Mouse (Mus musculus) frontal cortex, adult 2 months (tissue): ENCODE results near the gene Dhx40. TPM values are rescaled to one million over a fixed set of nuclear protein-coding genes. Genes with fewer than 3 reads are reported as not detected.
"Not testable (repeated sequence)": the region's sequence is repeated elsewhere in the genome, so short reads cannot be mapped to it uniquely, and the experiment has no call there.

ENCODE experiments used
- DNase-seq, 2 experiments: peaks; one replicate each; pipeline ENCODE4 v3.0.0; 2022; ENCODE audit warnings: low spot score in 1 of 2; ENCODE audit errors: extremely low spot score in 1 of 2
- polyA plus RNA-seq: library from polyadenylated mRNA; depleted of rRNA; stranded (reverse); fragments of >200 nt; gene quantifications from 2 replicates; pipeline ENCODE4 v1.2.3, GENCODE M21; 2012

Gene Dhx40
- polyA plus RNA-seq, 1 experiment, result 16.6 TPM

DNA sequence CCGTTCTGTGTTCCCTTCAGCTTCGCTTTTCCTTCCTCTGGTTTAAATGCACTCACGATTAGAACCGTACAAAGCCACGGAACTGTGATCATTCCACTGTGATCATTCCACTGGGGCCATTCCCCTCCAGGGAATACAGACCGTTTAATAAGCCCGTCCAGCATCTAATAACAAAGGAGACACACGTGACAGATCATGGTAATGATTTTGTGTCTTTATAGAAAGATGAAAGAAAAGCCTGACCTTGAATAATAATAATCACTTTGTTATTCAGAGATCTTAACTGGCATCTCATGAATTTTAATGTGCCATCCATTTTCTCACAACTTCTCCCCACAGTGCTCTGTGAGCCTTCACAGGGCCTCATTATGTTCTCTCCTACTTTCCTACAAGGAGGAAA lies 12.0 kb upstream of the Dhx40 start:
- no peak for DNase-seq

DNA sequence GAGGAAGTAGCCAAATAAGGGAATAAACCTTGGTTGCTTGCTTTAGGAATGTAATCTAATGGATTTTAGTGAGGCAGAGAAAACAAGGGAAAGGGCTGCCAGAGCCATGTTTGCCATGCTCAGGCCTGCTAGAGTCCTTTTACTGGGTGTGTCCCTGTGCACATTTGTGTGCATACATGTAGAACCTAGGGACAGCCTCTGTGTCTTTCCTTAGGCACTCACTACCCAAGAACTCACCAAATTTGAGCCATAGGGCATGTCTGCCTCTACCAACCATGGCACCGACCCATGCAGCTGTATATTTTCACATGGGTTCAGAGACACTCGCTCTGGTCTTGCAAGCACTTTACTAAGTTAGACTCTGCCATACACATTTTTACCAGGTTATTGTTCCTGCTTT lies 11.4 kb upstream of the Dhx40 start:
- no peak for DNase-seq

DNA sequence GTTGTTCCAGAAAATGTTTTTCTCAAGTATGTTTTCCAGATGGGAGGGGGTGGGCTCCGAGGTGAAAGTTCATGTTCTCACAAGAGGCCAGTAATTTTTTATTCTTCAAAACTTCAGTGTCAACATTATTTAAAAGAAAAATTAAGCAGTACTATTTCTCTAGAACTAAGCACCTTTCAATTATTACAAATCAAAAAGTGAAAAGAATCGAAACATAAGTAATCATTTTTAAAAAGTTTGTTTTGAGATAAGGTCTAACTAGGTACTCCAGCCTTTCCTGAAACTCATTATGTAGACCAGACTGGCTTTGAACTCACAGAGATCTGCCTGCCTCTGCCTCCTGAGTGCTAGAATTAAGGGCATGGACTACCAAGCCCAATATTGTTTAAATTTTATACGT lies 8.7 kb upstream of the Dhx40 start:
- not testable (repeated sequence) for DNase-seq

DNA sequence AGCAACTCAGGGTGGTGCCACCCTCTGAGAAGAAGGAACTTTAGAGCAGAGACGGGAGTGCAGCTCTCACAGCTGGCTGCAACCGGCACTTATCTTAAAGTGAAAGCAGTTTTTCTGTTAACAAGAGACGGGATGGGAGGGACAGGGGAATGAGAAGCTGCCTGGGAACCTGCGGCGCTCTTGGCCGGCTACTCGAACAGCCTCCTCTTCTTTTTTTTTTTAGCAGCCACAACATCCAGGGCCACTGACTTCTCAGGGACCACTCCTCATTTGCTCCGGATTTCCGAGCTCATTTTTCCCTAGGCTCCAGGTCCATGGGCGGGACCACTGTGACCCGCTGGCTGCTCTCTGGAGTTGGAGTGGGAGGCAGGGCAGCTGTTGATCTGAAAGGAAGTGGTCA lies 6.9 kb upstream of the Dhx40 start:
- not testable (repeated sequence) for DNase-seq

DNA sequence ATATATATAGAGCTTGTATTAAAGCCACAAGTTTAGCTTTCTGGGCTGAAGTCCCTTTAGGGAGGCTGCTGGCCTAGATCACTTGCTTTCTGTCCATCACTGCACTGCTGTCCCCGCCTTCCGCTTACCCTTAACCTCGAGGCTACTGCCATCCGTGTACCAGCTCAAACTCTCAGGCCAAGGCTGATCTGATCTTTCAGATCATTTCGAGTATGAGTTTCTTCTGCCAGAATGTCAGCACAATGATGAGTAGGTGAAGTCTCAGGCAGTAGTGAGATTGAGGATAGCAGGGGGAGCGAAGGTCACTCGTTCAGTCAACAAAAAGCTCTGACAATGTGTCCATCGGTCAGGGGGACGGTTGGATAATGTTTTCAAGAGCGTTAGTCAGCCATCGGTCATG lies 5.7 kb upstream of the Dhx40 start:
- not testable (repeated sequence) for DNase-seq

GRCm38 (mm10) chr11:86811326-86811630 lies 3.7 kb upstream of the Dhx40 start:
- DNase-seq, result no peak

GRCm38 (mm10) chr11:86810572-86811325 lies 3.2 kb upstream of the Dhx40 start:
- DNase-seq, result no peak

DNA sequence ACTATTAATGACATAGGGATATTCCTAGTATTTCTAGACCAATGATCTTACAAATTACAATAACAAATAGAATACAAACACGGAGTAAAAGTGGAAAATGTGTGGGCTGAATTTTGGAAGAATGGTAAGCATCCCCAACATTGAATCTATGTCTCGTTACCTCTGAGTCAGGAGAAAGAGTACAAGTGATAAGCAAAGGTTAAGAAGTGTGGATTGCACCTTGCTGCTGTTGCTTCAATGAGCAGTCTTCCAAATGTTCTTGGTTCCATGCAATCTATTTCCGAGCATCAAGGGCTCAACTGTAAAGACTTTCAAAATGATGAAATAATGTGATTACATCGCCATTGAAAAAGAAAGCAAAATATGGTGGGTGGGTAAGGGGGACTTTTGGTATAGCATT lies 2.3 kb upstream of the Dhx40 start:
- no peak for DNase-seq

DNA sequence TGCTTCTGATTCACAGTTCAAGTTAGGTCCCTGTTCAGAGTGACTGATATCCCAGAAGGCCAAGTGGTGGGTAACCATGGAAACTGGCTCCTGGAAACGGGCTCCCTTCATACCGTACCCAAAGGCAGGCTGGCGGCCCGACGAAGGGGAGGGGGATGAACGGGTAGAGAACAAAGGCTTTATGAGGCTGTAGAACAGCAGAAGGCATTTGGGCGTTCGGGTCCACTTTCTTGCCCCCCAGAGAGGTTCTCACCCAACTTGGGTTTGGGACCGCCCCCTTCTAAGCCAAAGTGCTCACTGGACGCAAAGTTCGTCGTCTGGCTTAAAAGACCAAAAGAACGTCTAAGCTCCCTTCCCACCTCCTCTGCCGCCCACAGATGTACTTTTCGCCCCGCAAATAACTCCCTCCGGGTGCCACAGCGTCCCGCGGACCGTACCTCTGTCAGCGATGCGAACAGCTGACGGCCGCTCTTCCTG lies 507 bp downstream of the Dhx40 start:
- DNase-seq, result peak; percentile 49 to 75

DNA sequence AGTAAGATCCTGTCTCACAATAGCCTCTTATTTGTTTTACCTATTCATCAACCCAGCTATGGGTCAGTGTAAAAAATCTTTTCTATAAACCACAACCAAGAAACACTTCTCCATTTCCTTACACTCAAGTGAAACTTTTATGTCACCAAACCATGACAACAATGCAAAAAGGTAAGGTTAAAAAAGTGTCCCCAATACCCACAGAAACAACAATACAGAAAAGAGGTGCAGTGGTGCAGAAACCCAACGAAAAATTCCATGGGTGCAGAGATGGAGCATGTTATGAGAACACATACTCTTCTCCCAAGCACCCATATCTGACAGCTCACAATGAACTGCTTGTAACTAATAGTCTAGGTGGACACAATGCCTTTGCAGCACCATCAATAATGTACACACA lies 13.4 kb downstream of the Dhx40 start:
- DNase-seq, result no peak

DNA sequence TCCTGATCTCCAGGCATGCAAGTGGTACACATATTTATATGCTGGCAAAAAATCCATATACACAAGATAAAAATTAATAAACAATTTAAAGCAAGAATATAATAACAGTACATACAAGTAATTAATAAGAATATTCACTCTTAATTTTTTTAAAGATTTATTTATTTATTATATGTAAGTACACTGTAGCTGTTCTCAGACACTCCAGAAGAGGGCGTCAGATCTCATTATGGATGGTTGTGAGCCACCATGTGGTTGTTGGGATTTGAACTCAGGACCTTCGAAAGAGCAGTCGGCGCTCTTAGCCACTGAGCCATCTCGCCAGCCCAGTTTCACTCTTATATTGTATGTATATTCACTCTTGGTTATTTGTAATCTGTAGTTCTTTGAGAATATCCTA lies 20.1 kb downstream of the Dhx40 start:
- DNase-seq, result not testable (repeated sequence)

DNA sequence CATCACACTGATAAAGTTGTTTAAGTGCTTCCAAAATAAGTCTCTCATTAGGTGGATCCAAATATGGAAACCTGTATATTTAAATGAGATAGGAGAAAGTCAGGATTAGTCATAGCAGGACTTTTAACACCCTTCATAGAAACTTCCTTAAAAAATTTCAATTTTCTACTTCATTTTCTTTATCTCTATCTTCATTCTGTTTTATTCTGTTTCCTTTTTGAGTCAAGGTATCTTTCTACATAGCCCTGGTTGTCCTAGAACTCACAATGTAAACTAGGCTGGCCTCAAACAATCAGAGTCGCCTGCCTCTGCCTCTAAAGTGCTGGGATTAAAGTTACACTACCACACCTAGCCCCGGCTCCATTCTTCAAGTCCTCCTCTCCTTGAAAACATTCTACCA lies 21.8 kb downstream of the Dhx40 start:
- DNase-seq, result no peak

- no peak for DNase-seq
These were observed 37.7 kb downstream of the Dhx40 start for GRCm38 (mm10) chr11:86769884-86770283.

GRCm38 (mm10) chr11:86764501-86764900 lies 43.0 kb downstream of the Dhx40 start:
- DNase-seq, result no peak

- not testable (repeated sequence) for DNase-seq
These were observed 44.4 kb downstream of the Dhx40 start for GRCm38 (mm10) chr11:86763127-86763526.

DNA sequence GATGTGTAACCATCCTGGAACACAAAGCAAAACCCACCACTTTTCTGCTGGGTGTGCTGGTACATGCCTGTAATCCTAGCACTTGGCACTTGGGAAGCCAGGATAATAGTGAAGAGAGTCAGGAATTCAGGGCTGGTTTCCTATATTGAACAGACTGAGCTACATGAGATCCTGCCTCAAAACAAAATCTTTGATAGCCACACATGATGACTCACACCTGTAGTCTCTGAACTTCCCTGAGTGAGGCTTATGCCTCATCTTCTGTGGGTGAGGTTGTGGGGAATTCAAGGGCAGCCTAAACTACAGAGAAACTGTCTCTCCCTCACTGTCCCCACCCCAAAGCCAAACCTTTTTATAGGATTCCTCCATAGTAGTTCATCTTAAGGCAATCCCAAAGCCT lies 47.2 kb downstream of the Dhx40 start:
- no peak for DNase-seq

- no peak for DNase-seq
These were observed 47.7 kb downstream of the Dhx40 start for GRCm38 (mm10) chr11:86759886-86760285.

GRCm38 (mm10) chr11:86759226-86759625 lies 48.3 kb downstream of the Dhx40 start:
- DNase-seq, result no peak

GRCm38 (mm10) chr11:86758559-86758958 lies 49.0 kb downstream of the Dhx40 start:
- no peak for DNase-seq

DNA sequence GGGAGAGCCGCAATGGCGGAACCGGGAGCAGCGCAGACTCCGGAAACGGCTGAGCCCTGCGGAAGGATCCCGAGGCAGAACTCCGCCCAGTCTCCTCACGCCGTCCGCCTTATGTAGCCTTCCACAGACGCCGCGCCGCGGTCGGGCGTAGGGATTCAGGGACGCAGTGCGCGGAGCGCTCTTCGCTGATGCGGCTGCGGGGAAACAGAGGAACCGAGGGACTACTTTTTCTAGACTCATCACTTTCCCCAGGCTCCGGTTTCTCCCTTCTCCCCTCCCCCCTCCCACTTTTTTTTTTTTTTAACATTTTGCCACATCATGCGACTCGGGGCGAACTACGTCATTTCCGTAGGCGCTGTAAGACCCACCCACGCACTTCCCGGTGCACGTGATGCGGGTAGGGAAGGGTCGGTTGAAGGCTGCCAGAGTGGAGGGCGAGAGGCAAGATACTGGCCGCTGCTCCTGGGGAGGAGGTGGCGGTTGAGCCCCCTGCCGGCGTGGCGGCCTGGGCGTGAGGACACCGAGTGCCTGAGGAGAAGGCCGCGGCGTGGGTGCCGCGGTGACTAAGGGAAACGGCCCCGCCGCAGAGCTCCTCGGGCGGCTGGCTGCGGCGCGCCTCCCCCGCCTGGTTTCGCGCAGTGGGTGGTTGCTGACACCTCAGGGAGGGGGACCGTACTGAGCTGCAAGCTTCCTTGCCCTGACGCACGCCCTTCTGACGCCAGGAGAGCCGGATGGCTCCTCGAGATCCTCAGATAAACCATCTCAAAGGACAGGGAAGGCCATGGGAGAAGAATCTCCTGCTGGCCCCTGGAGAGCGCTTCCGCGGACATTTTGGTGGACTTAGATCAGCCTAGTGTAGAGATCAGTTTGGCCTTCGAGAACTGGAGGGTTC lies 49.8 kb downstream of the Dhx40 start, which contains the start of gene Cltc:
Gene Cltc, minus strand, starts transcription at position 86 of the 892 bp plus-strand sequence.
- DNase-seq, result peak; percentile 94 to 98

DNA sequence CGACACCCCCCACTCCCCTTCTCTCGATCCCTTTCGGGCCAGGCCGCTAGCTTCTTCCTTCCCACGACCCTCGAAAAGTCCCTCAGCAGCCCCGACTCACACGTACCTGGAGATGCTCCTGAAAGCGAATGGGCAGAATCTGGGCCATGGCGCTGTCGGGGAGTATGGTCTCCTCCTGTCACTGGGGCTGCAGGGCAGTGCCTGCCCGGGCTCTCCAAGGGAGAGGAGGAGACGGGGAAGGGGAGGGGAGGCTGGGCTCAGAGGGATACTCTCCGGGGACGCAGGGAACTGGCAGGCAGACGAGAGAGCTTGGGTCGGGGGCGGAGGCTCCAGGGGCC lies 50.4 kb downstream of the Dhx40 start:
- no peak for DNase-seq
